Mouse (Mus musculus): ENCODE results near the gene Capn3. TPM values are rescaled to one million over a fixed set of nuclear protein-coding genes. Genes with fewer than 3 reads are reported as not detected.

Capn3 gene
- polyA plus RNA-seq, 1 experiment from 2014 or later: 1.3 TPM

DNA sequence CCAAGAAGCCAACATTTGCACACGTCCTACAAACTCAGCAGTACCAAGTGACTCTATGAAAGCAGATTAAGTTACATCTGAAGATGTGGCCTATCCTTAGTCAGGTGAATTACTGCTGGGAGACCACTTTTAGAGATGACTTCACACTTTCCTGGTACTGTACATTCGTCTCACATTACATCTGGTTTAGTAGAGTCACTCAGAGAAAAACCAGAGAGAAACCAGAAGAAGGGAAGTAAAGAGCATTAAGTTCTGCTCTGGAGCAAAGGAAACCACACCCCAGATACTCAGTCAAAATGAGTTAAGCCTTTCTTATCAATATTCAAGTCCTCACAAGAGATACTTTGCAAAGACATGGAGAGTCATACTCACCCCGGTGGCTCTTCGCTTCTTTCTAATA lies 75.4 kb downstream of the Capn3 start:
- H3K36me3 ChIP-seq: peaks cover 72% of the 10 kb centered on the region
- WGBS: 92% methylated on average over 4 of the region's 4 CpGs

DNA sequence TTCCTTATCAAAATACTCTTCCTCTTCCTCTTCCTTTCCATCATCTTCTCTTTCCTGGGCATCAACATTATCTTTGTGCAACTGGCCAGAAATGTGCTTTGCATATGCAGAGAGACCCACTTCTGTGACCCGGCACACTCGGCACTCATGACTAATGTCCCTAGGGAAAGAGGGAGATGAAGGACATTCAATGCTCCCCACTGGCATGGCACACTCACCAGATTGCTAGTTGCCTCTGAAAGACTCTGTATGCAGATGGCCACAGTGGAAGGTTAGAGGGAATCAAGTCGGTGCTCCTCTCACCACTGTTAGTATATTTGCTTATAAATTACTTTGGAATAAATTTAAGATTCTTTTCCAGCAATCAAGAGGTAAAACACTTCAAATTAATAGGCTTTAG lies 83.5 kb downstream of the Capn3 start:
- peaks cover 6% of the 10 kb centered on the region; the same call in 1 of the 2 replicates for H3K4me1 ChIP-seq
- ATAC-seq (ENCODE audit: low FRiP score): peak; percentile 81; the same call in 1 of the 2 replicates
- H3K9ac ChIP-seq: no peak overlapping the region
- peak overlapping the region; percentile 19; the same call in 1 of the 2 replicates for H3K4me2 ChIP-seq (replicated peaks)
- H3K27ac ChIP-seq: peak overlapping the region; percentile 62
- H3K9me3 ChIP-seq (replicated peaks): no peaks in the 10 kb centered on the region
- H3K36me3 ChIP-seq: peaks cover 16% of the 10 kb centered on the region
- 59% methylated on average over 3 of the region's 3 CpGs for WGBS
- H3K27me3 ChIP-seq: no peaks in the 10 kb centered on the region
- H3K4me3 ChIP-seq: no peak overlapping the region

More for the DNA sequence above, 75.4 kb downstream of the Capn3 start:
- Histone ChIP-seq H3K9me3 (replicated peaks) (no peaks in the 10 kb centered on the region), H3K4me2 (replicated peaks) (no peak overlapping the region), H3K9ac (no peak overlapping the region), H3K27ac (no peak overlapping the region), H3K4me3 (no peak overlapping the region), H3K4me1 (no peaks in the 10 kb centered on the region), H3K27me3 (no peaks in the 10 kb centered on the region)
- ATAC-seq (ENCODE audit: low FRiP score): no peak

DNA sequence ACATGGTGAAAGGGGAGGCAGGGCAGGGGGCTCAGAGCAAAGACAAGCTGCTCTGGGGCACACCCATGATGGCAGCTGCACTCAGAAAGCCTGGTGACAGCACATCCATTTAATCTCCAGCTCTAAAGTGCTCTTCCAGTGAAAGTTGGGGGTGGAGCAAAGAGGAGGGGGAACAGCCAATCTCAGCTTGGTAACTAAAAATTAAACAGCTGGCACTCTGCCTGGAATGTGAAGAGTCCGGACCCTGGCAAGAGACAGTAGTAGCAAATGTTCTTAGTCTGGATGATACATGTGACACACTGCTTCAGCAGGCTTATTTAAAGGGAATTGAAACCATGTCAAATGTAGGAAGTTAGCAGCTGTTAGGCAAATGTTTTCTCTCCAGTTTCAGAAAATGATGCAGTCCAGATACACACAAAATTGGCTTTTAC lies 84.0 kb downstream of the Capn3 start:
- peak; percentile 93 for ATAC-seq (ENCODE audit: low FRiP score)
- H3K27ac ChIP-seq: peak overlapping the region; percentile 62
- H3K9me3 ChIP-seq (replicated peaks): no peaks in the 10 kb centered on the region
- no peak overlapping the region for H3K9ac ChIP-seq
- peak overlapping the region; percentile 19; the same call in 1 of the 2 replicates for H3K4me2 ChIP-seq (replicated peaks)
- no peak overlapping the region for H3K4me3 ChIP-seq
- no peaks in the 10 kb centered on the region for H3K27me3 ChIP-seq
- WGBS: 25% methylated on average over 1 of the region's 1 CpGs
- peaks cover 6% of the 10 kb centered on the region; the same call in 1 of the 2 replicates for H3K4me1 ChIP-seq
- peaks cover 16% of the 10 kb centered on the region for H3K36me3 ChIP-seq

DNA sequence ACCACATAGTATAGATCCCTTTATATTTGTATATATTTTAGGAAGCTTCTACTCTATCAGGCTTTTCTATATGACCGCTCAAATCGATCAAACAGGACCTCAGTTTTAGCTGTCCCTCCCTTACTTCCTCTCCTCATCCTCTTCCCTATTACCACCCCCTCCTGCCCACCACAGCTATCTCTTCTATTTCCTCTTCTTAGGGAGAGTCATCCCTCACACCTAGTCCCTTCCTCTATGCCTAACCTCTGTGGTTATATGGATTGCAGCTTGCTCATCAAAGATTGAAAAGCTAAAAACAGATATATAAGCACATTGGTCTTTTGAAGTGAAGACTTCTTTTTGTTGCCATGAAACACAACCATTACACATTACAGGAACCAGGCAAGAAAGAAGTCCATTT lies 88.9 kb downstream of the Capn3 start:
- H3K9me3 ChIP-seq (replicated peaks): no peaks in the 10 kb centered on the region
- no peak overlapping the region for H3K4me2 ChIP-seq (replicated peaks)
- peaks cover 32% of the 10 kb centered on the region for H3K36me3 ChIP-seq
- no peak overlapping the region for H3K9ac ChIP-seq
- no peak for ATAC-seq (ENCODE audit: low FRiP score)
- no peak overlapping the region for H3K4me3 ChIP-seq
- no peak overlapping the region for H3K27ac ChIP-seq
- 0 out of 2 replicates have a peak, but pooled peaks cover under 1% of the 10 kb centered on the region for H3K4me1 ChIP-seq
- no peaks in the 10 kb centered on the region for H3K27me3 ChIP-seq
- 100% methylated on average over 2 of the region's 2 CpGs for WGBS

Other genes starting within 250 kb of the Capn3 start
- 0.14 and 0.35 TPM in 2 replicates for gene Pla2g4e, start 210.7 kb upstream of the Capn3 start, polyA plus RNA-seq (2016; fragmentation: Nextera tagmentation; extraction: Ambion mirVana)
- gene Pla2g4d, start 166.8 kb upstream of the Capn3 start, polyA plus RNA-seq (2016; fragmentation: Nextera tagmentation; extraction: Ambion mirVana): not detected in 2 replicates
- 0.09 TPM in 1 of 2 replicates, not detected in the other for gene Pla2g4f, start 141.9 kb upstream of the Capn3 start, polyA plus RNA-seq (2016; fragmentation: Nextera tagmentation; extraction: Ambion mirVana)
- 44.0 and 46.6 TPM in 2 replicates for gene Vps39, start 102.9 kb upstream of the Capn3 start, polyA plus RNA-seq (2016; fragmentation: Nextera tagmentation; extraction: Ambion mirVana)
- 9.0 and 10.1 TPM in 2 replicates for gene Ganc, start 52.1 kb upstream of the Capn3 start, polyA plus RNA-seq (2016; fragmentation: Nextera tagmentation; extraction: Ambion mirVana)
- 7.3 and 8.2 TPM in 2 replicates for gene Tmem87a, start 51.9 kb upstream of the Capn3 start, polyA plus RNA-seq (2016; fragmentation: Nextera tagmentation; extraction: Ambion mirVana)
- gene Zfp106, start 107.8 kb downstream of the Capn3 start, polyA plus RNA-seq (2016; fragmentation: Nextera tagmentation; extraction: Ambion mirVana): 58.3 and 62.4 TPM in 2 replicates
- gene Snap23, start 111.7 kb downstream of the Capn3 start, polyA plus RNA-seq (2016; fragmentation: Nextera tagmentation; extraction: Ambion mirVana): 39.5 and 40.7 TPM in 2 replicates
- 31.3 and 32.2 TPM in 2 replicates for gene Haus2, start 153.4 kb downstream of the Capn3 start, polyA plus RNA-seq (2016; fragmentation: Nextera tagmentation; extraction: Ambion mirVana)
- gene Lrrc57, start 153.5 kb downstream of the Capn3 start, polyA plus RNA-seq (2016; fragmentation: Nextera tagmentation; extraction: Ambion mirVana): 35.6 and 38.6 TPM in 2 replicates
- gene Stard9, start 173.1 kb downstream of the Capn3 start, polyA plus RNA-seq (2016; fragmentation: Nextera tagmentation; extraction: Ambion mirVana): 6.0 and 6.3 TPM in 2 replicates

Measured in hindbrain, embryonic 12.5 days (tissue).